Mouse (Mus musculus) testis, adult 2 months (tissue): ENCODE data around the gene Emx2.

Source experiments
- CTCF ChIP-seq: fragments of 200-500 bp; IDR thresholded peaks from 2 replicates; pipeline ENCODE4 v1.5.1; 2012; ENCODE audit warnings: low read depth, mild to moderate bottlenecking, inconsistent platforms, low read length, moderate library complexity; ENCODE audit not compliant: control insufficient read depth, insufficient read depth, insufficient replicate concordance
- POLR2A ChIP-seq: fragments of 200-500 bp; IDR thresholded peaks from 2 replicates; pipeline ENCODE4 v1.6.1; 2012; ENCODE audit warnings: low read depth, mild to moderate bottlenecking, inconsistent platforms, low read length, moderate library complexity; ENCODE audit not compliant: control insufficient read depth

GRCm38 (mm10) chr19:59513181-59513580 lies 55.0 kb downstream of the Emx2 start:
- TF ChIP-seq POLR2A = no peak
- TF ChIP-seq CTCF = no peak
